Mouse (Mus musculus) kidney, embryonic 14.5 days (tissue): Measurements from ENCODE around the gene I830077J02Rik. TPM values are rescaled to one million over a fixed set of nuclear protein-coding genes. Genes with fewer than 3 reads are reported as not detected.

ENCODE experiments used
- ATAC-seq: fragments of 200-750 bp; cut with Nextera tagmentation; 2 replicates; pipeline ENCODE4 v1.8.0; 2017; ENCODE audit warnings: moderate number of reproducible peaks, mild to moderate bottlenecking, moderate TSS enrichment, moderate library complexity; ENCODE audit not compliant: low FRiP score, low TSS enrichment
- H3K27ac ChIP-seq: fragments of 300-500 bp; sonication (generic); 2 replicates; pipeline ENCODE4 v1.5.1; 2014; ENCODE audit warnings: low read depth, mild to moderate bottlenecking, low read length, moderate library complexity, mixed read lengths
- H3K27me3 ChIP-seq: fragments of 300-500 bp; sonication (generic); 2 replicates; pipeline ENCODE4 v1.6.1; 2014; ENCODE audit warnings: mild to moderate bottlenecking, low read length; ENCODE audit not compliant: control insufficient read depth, insufficient read depth
- H3K36me3 ChIP-seq: fragments of 300-500 bp; sonication (generic); 2 replicates; pipeline ENCODE4 v1.6.1; 2014; ENCODE audit warnings: low read length, mixed read lengths; ENCODE audit not compliant: control insufficient read depth, insufficient read depth
- H3K4me1 ChIP-seq: fragments of 300-500 bp; sonication (generic); 2 replicates; pipeline ENCODE4 v1.6.1; 2014; ENCODE audit warnings: low read length, mixed read lengths; ENCODE audit not compliant: control insufficient read depth, insufficient read depth
- H3K4me2 ChIP-seq: fragments of 300-500 bp; sonication (generic); replicated peaks from 2 replicates; pipeline ENCODE4 v1.6.1; 2014; ENCODE audit warnings: low read depth, mild to moderate bottlenecking, low read length
- H3K4me3 ChIP-seq: fragments of 300-500 bp; sonication (generic); 2 replicates; pipeline ENCODE4 v1.5.1; 2014; ENCODE audit warnings: mild to moderate bottlenecking, low read length
- H3K9ac ChIP-seq: fragments of 300-500 bp; sonication (generic); 2 replicates; pipeline ENCODE4 v1.6.1; 2014; ENCODE audit warnings: low read depth, mild to moderate bottlenecking, low read length, moderate library complexity
- H3K9me3 ChIP-seq: fragments of 300-500 bp; sonication (generic); 2 replicates; pipeline ENCODE4 v1.6.1; 2016; ENCODE audit warnings: low read length; ENCODE audit not compliant: control insufficient read depth
- WGBS: fragments of 180-500 bp; shearing (Covaris S2); extraction: QIAGEN DNeasy Blood & Tissue Kit; methylation state at CpG from one replicate; pipeline ENCODE4 v1.1.7; 2014; 5-methylcytosine and 5-hydroxymethylcytosine counted together
- polyA plus RNA-seq: library from polyadenylated mRNA; unstranded; fragments of >200 nt; fragmentation: Nextera tagmentation; extraction: Ambion mirVana; gene quantifications from 2 replicates; pipeline ENCODE4 v1.2.1, GENCODE M21; 2014

I830077J02Rik gene
- polyA plus RNA-seq, 1 experiment from 2014 or later, result 0.70 TPM

DNA sequence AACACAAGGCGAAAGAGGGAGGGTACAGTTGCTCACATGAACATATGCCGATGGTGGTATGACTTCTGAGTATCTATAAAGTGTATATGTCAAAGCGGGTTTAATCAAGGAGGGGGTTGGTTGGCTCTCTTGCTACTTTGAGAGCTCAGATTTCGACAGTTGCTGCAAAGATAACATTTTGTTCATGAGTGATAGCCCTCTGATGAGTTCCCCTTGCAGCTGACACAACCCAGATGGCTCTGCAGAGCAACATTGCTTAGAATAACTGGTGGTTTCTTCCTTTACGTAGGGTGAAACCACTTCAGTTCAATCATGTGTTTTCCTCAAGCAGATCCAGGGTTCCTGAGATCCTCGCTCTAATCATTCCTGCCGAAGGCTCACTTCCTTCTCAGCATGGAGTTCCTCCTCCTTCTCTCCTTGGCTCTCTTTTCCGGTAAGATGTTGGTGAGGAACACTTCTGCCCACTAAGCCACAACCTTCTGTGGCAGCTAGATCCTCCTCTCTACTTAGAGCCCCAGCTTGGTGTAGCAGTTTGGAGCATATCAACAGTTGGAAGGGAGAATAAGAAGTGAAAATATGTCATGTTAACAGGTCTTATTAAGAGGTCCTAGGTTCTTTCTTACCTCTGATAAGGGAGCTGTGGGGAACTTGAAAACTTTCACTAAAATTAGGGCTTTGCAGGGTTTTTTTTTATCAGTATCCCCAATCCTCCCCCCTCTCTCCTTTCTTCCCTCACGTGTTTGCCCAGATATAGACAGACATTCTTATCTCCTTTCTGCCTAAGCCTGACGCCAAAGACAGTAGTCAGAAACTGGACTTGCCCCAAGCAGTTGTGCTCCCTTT is 18.4 kb downstream of the I830077J02Rik start:
- H3K4me1 ChIP-seq, result no peaks in the 10 kb centered on the region
- no peaks in the 10 kb centered on the region for H3K36me3 ChIP-seq
- no peaks in the 10 kb centered on the region for H3K27me3 ChIP-seq
- no peaks in the 10 kb centered on the region for H3K9me3 ChIP-seq
- no peak overlapping the region for H3K27ac ChIP-seq
- no peak overlapping the region for H3K9ac ChIP-seq
- H3K4me3 ChIP-seq, result no peak overlapping the region
- no peak overlapping the region for H3K4me2 ChIP-seq
- no peak for ATAC-seq
- WGBS, result 43% methylated on average over 10 of the region's 10 CpGs

DNA sequence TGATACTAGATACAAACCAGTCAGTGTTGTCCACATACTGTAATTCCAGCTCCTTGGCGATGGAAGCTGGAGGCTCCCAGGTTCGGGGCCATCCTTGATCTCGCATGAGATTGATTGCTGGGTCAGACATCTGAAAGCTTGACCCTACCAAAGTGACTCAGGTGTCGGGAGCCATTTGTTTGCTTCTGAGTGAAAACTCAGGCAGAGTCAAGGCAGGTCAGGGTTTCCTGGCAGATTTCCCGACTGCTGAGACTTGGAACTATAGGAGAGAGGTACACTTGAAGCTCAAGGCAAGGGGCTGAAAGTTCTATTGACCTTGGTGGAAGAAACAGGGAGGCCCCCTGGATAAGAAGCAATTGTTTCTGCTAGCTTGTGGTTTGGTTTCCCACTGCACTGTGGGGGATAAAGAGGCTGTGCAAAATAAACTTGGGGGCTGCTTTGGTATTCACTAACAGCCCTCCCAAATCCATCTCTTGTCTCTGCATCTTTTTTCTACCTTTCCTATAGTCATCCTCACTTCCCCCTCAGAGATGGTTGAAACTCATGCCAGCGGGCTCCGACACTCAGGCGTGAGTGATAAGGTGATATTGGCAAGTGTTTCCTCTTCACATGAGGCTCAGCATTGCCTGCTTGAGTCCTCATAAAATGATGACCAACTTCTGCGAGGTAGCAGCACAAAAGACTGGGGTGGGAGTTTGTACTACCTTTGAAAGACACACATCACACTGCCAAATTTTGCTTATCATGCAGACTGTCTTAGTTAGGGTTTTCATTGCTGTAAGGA is 20.2 kb downstream of the I830077J02Rik start:
- Histone ChIP-seq H3K4me2 (no peak overlapping the region), H3K27ac (no peak overlapping the region), H3K27me3 (no peaks in the 10 kb centered on the region), H3K36me3 (no peaks in the 10 kb centered on the region), H3K9me3 (no peaks in the 10 kb centered on the region), H3K4me3 (no peak overlapping the region), H3K4me1 (no peaks in the 10 kb centered on the region), H3K9ac (no peak overlapping the region)
- WGBS, result 54% methylated on average over 9 of the region's 9 CpGs
- no peak for ATAC-seq

DNA sequence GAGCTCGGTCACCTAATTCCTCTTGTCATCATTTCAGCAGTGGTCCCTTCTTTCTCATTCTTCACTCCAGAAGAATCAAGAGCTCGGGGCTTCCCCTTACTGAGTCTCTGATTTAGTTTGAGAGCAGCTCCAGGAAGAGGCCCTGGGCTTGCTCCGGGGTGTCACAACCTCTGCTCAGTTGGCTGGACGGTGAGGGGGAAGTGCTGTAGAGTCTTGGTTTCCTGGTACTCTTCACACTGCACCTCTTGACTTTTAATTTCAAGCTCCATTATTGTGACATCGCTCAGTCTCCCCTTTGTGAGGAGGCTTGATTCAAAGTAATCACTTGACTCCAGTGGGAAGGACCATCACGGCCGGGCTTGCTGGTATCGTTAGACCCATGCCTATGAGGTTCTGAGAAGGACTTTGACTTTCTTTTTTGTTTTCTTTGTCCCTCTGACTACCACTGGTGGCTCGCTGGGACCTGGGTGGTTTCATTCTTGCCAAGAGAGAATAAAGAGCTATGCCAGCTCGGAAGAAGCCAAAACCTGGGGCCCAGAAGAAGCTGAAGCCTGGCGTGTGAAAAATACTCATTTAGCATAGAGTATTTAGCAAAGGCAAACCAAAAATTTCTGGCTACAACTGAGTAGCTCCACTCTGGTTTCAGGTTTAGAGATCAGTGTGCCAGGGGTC is 21.8 kb downstream of the I830077J02Rik start:
- H3K27me3 ChIP-seq, result no peaks in the 10 kb centered on the region
- no peaks in the 10 kb centered on the region for H3K36me3 ChIP-seq
- H3K4me3 ChIP-seq, result no peak overlapping the region
- H3K27ac ChIP-seq, result no peak overlapping the region
- ATAC-seq, result no peak
- H3K9ac ChIP-seq, result no peak overlapping the region
- H3K9me3 ChIP-seq, result no peaks in the 10 kb centered on the region
- H3K4me2 ChIP-seq, result no peak overlapping the region
- WGBS, result 82% methylated on average over 11 of the region's 11 CpGs
- H3K4me1 ChIP-seq, result no peaks in the 10 kb centered on the region

DNA sequence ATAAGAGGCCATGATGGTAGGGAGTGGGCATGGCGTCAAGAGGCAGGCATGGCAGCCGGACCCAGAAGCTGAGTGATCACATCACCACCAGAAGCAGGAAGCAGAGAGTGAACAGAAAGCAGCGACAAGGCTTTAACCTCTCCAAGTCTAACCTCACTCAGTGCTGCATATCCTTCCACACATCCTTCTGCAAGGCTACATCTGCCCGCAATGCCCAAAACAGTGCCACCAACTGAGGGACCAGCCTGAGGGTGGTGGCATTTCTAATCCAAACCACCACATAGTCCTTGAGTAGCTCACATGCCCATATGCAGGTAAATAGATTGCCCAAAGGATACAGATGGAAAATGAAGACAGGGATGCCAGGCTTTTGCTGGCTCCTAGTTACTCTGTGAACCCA is 23.5 kb downstream of the I830077J02Rik start:
- H3K27ac ChIP-seq, result no peak overlapping the region

DNA sequence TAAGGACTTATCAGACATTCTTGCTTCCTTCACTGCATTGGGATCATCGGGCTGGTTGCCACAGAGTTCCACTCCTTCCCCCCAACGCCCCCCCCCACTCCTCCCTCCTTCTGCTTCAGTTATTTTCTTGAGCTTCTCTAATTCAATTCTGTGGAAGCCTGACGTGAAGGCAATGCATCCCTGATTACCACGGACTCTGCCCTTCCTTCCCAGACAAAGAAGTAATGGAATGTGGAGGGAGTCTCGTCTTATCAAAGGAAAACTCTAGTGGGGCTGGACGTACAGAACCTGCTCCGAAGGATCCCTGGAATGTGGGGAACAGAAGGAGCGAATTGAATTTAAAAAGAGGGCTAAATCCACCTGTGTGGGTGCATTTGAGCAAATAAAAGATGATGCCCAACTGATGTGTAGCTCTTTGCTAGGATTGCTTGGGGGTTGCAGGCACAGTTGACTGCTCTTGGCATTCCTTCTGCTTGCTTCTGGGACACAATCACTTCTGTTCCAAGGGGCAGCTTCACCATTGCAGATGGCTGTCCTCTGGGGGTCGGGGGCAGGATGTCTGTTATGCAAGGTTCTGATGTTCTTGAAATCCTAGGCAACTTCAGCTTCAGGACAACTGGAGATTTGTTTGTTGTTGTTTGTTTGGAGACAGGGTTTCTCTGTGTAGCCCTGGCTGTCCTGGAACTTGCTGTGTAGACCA is 24.4 kb downstream of the I830077J02Rik start:
- no peak overlapping the region for H3K4me3 ChIP-seq
- H3K9ac ChIP-seq, result no peak overlapping the region
- no peak overlapping the region for H3K27ac ChIP-seq
- ATAC-seq, result no peak
- no peak overlapping the region for H3K4me2 ChIP-seq
- WGBS, result 55% methylated on average over 9 of the region's 9 CpGs
- no peaks in the 10 kb centered on the region for H3K4me1 ChIP-seq
- H3K27me3 ChIP-seq, result no peaks in the 10 kb centered on the region
- H3K36me3 ChIP-seq, result no peaks in the 10 kb centered on the region
- H3K9me3 ChIP-seq, result no peaks in the 10 kb centered on the region

More for the DNA sequence above, 23.5 kb downstream of the I830077J02Rik start:
- Histone ChIP-seq H3K4me2 (no peak overlapping the region), H3K36me3 (no peaks in the 10 kb centered on the region), H3K4me3 (no peak overlapping the region), H3K9me3 (no peaks in the 10 kb centered on the region), H3K27me3 (no peaks in the 10 kb centered on the region), H3K9ac (no peak overlapping the region), H3K4me1 (no peaks in the 10 kb centered on the region)
- WGBS, result 82% methylated on average over 4 of the region's 4 CpGs
- no peak for ATAC-seq

DNA sequence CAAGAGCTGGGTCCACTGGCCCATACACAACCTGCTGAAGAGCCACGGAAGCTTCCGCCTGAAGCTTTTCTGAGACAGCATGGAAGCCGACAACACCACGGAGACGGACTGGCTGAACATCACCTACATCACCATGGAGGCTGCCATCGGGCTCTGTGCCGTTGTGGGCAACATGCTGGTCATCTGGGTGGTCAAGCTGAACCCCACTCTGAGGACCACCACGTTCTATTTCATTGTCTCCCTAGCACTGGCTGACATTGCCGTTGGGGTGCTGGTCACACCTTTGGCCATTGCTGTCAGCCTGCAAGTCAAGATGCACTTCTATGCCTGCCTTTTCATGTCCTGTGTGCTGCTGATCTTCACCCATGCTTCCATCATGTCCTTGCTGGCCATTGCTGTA is 27.7 kb downstream of the I830077J02Rik start:
- H3K4me3 ChIP-seq, result no peak overlapping the region
- no peak overlapping the region for H3K9ac ChIP-seq
- no peaks in the 10 kb centered on the region for H3K27me3 ChIP-seq
- H3K9me3 ChIP-seq, result no peaks in the 10 kb centered on the region
- WGBS, result 92% methylated on average over 9 of the region's 9 CpGs
- no peaks in the 10 kb centered on the region for H3K4me1 ChIP-seq
- no peak for ATAC-seq
- no peaks in the 10 kb centered on the region for H3K36me3 ChIP-seq
- H3K4me2 ChIP-seq, result no peak overlapping the region
- H3K27ac ChIP-seq, result no peak overlapping the region

DNA sequence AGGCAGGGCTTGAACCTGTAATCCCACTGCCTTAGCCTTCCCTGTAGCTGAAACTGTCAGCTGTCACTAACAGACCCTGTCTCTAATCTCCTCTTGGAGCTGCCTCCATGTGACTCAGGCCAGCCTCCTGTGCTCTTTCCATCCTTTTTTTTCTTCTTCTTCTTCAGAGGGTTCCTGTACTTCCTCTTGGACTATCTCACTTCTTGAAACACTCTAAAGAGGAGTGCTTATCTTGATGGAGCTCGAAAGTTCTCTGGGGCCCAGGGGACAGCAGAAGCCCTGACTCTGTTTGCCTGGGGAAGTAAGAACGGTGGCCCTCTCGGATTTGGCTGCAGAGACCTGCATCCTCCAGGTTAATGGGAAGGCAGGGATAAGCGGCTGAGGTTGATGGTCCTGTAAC is 28.3 kb downstream of the I830077J02Rik start:
- Histone ChIP-seq H3K9ac (no peak overlapping the region), H3K4me1 (no peaks in the 10 kb centered on the region), H3K9me3 (no peaks in the 10 kb centered on the region), H3K4me3 (no peak overlapping the region), H3K4me2 (no peak overlapping the region), H3K27me3 (no peaks in the 10 kb centered on the region), H3K36me3 (no peaks in the 10 kb centered on the region), H3K27ac (no peak overlapping the region)
- no peak for ATAC-seq
- 64% methylated on average over 4 of the region's 4 CpGs for WGBS

DNA sequence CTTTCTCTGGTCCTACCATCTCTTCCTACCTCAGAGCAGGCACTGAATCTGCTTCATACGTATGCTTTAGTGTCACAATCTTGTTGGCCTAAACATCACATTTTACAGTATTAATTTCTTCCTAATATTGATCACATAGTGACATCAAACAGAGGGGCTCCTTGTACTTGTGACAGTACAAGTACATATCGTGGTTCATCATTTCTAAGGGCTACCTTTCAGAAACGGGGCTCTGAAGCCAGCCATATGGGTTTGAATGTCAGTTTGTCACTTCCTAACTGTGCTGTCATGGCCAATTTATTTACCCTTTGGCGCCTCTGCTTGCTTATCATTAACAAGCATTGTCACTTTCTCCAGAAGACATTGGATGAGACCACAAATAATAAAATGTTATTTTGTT is 31.0 kb downstream of the I830077J02Rik start:
- no peak overlapping the region for H3K27ac ChIP-seq
- H3K27me3 ChIP-seq, result no peaks in the 10 kb centered on the region
- no peaks in the 10 kb centered on the region for H3K36me3 ChIP-seq
- H3K4me3 ChIP-seq, result no peak overlapping the region
- H3K4me1 ChIP-seq, result no peaks in the 10 kb centered on the region
- no peak overlapping the region for H3K4me2 ChIP-seq
- no peak overlapping the region for H3K9ac ChIP-seq
- ATAC-seq, result no peak
- H3K9me3 ChIP-seq, result no peaks in the 10 kb centered on the region
- 82% methylated on average over 4 of the region's 4 CpGs for WGBS
